9 mouse cellular contexts compared by ENCODE assay signal in genomic region chr1:36589486-36589885, GRCm38 (mm10). TPM values are rescaled to one million over a fixed set of nuclear protein-coding genes. Genes with fewer than 3 reads are reported as not detected.
A peak's percentile ranks its signal among the peaks of the same experiment; 100 is the strongest.
DNase-seq lines count a peak whose midpoint lies in the region; ATAC-seq lines count a peak whose summit lies in the region.
"Had no signal": no experiment of that assay in that cellular context is flagged by ENCODE, and none has a peak within 500 bp of the region (broad histone marks: within the 10 kb centered on the region; RNA-seq: fewer than 3 reads in every experiment).

No protein-coding gene starts in this region.

- no peak overlapping the region for H3K27ac ChIP-seq in embryonic facial prominence, embryonic 11.5 days (replicated peaks; ENCODE audit: low read depth, low read length)
- peak overlapping the region; percentile 92 for H3K27ac ChIP-seq in limb, embryonic 10.5 days

- intact Hi-C loops in heart, postnatal 14 days (cut with DNase I) = loop anchor here (2.0 kb wide), 1 partner anchor 33 kb away; no protein-coding TSS in a partner anchor

- H3K36me3 ChIP-seq in embryonic facial prominence, embryonic 11.5 days (replicated peaks; ENCODE audit: control insufficient read depth, insufficient read depth, low read depth, low read length) = no peaks in the 10 kb centered on the region
- H3K36me3 ChIP-seq in limb, embryonic 10.5 days = no peaks in the 10 kb centered on the region

- ATAC-seq in embryonic facial prominence, embryonic 11.5 days (replicated peaks; ENCODE audit: insufficient number of reproducible peaks, low FRiP score, low TSS enrichment, low read depth) = no peak

- no peaks in the 10 kb centered on the region for H3K27me3 ChIP-seq in embryonic facial prominence, embryonic 11.5 days (ENCODE audit: control insufficient read depth, insufficient read depth, low read length)
- H3K27me3 ChIP-seq in limb, embryonic 10.5 days (ENCODE audit: low read depth, poor library complexity, severe bottlenecking) = no peaks in the 10 kb centered on the region

- no peak overlapping the region for H3K4me2 ChIP-seq in embryonic facial prominence, embryonic 11.5 days (ENCODE audit: low read depth, low read length)

- no peaks in the 10 kb centered on the region for H3K9me3 ChIP-seq in embryonic facial prominence, embryonic 11.5 days (replicated peaks; ENCODE audit: control insufficient read depth, low read length)
- H3K9me3 ChIP-seq in limb, embryonic 10.5 days (replicated peaks) = no peaks in the 10 kb centered on the region

- WGBS in embryonic facial prominence, embryonic 11.5 days = 44% methylated on average over 6 of the region's 6 CpGs
- WGBS in limb, embryonic 10.5 days = 44% methylated on average over 6 of the region's 6 CpGs

- peak; percentile 18 for DNase-seq in right cerebral cortex, adult 18-20 months
- DNase-seq in right cerebral cortex, postnatal 25 days = no peak
- no peak for DNase-seq in embryonic facial prominence, embryonic 11.5 days (ENCODE audit: low spot score)
- peak; percentile 79 to 84 for DNase-seq in heart, postnatal 14 days
- no peak for DNase-seq in limb, embryonic 10.5 days (ENCODE audit: low spot score)
- no peak for DNase-seq in spleen, postnatal 4 days (ENCODE audit: low spot score in 2 of 2)
- no peak for DNase-seq in layer of hippocampus, adult 8-10 months (ENCODE audit: low spot score in 2 of 2)
- no peak for DNase-seq in c-Kit-positive CD71-positive TER-119-positive erythroid progenitor cells, embryonic 14.5 days (ENCODE audit: low spot score)

- H3K9ac ChIP-seq in embryonic facial prominence, embryonic 11.5 days (replicated peaks; ENCODE audit: low read length) = peak overlapping the region; percentile 18

- H3K4me3 ChIP-seq in embryonic facial prominence, embryonic 11.5 days (ENCODE audit: low read depth, low read length) = no peak overlapping the region
- H3K4me3 ChIP-seq in limb, embryonic 10.5 days = peak overlapping the region; percentile 33

- peaks cover 5% of the 10 kb centered on the region; the same call in 1 of the 2 replicates for H3K4me1 ChIP-seq in embryonic facial prominence, embryonic 11.5 days (ENCODE audit: control insufficient read depth, insufficient read depth, low read length)
- peaks cover 74% of the 10 kb centered on the region for H3K4me1 ChIP-seq in limb, embryonic 10.5 days

RNA-seq across cellular contexts. Expression of gene Sema4c, which starts 31.3 kb away (rescaled TPM):
- polyA plus RNA-seq in embryonic facial prominence, embryonic 11.5 days (2014; fragmentation: Nextera tagmentation; extraction: Ambion mirVana) = 3.7 and 4.4 TPM in 2 replicates
- 10 to 100 TPM; 19.4 to 20.0 TPM for total RNA-seq in heart, postnatal 14 days (2021)
- 28.5 and 34.2 TPM in 2 replicates for polyA plus RNA-seq in limb, embryonic 10.5 days (2016; fragmentation: Nextera tagmentation; extraction: Ambion mirVana)
- total RNA-seq in layer of hippocampus, adult 8-10 months (2022) = 10 to 100 TPM; 13.8 to 18.3 (median 15.1) TPM

RNA-seq across cellular contexts. Expression of gene Ankrd39, which starts 42.2 kb away (rescaled TPM):
- polyA plus RNA-seq in embryonic facial prominence, embryonic 11.5 days (2014; fragmentation: Nextera tagmentation; extraction: Ambion mirVana) = 11.9 and 14.4 TPM in 2 replicates
- 10 to 100 TPM; 10.4 to 11.9 TPM for total RNA-seq in heart, postnatal 14 days (2021)
- 19.5 and 20.3 TPM in 2 replicates for polyA plus RNA-seq in limb, embryonic 10.5 days (2016; fragmentation: Nextera tagmentation; extraction: Ambion mirVana)
- 10 to 100 TPM; 10.3 to 18.2 (median 13.2) TPM for total RNA-seq in layer of hippocampus, adult 8-10 months (2022)

RNA-seq across cellular contexts. Expression of gene Gm42417, which starts 50.3 kb away (rescaled TPM):
- polyA plus RNA-seq in embryonic facial prominence, embryonic 11.5 days (2014; fragmentation: Nextera tagmentation; extraction: Ambion mirVana) = not detected in 2 replicates
- 10 to 100 TPM; 52.6 to 94.6 TPM for total RNA-seq in heart, postnatal 14 days (2021)
- 0.39 TPM in 1 of 2 replicates, not detected in the other for polyA plus RNA-seq in limb, embryonic 10.5 days (2016; fragmentation: Nextera tagmentation; extraction: Ambion mirVana)
- total RNA-seq in layer of hippocampus, adult 8-10 months (2022) = under 1 TPM in 1 of 4 experiments, not detected in 3; 0.38 TPM
- polyA plus RNA-seq: large intestine, adult 2 months had no signal

RNA-seq across cellular contexts. Expression of gene Ankrd23, which starts 52.8 kb away (rescaled TPM):
- polyA plus RNA-seq in embryonic facial prominence, embryonic 11.5 days (2014; fragmentation: Nextera tagmentation; extraction: Ambion mirVana) = 4.6 and 6.0 TPM in 2 replicates
- 100 to 1,000 TPM; 101 to 170 TPM for total RNA-seq in heart, postnatal 14 days (2021)
- 14.3 and 16.8 TPM in 2 replicates for polyA plus RNA-seq in limb, embryonic 10.5 days (2016; fragmentation: Nextera tagmentation; extraction: Ambion mirVana)
- 1 to 10 TPM; 3.7 to 7.7 (median 5.0) TPM for total RNA-seq in layer of hippocampus, adult 8-10 months (2022)

Comparison
In these comparisons a context has a peak if more than half of its experiments do, and no peak if none do; other contexts are left out.
1. DNase-seq: peak in right cerebral cortex, adult 18-20 months (single experiment) and heart, postnatal 14 days (2 of 2); none in right cerebral cortex, postnatal 25 days (single experiment), embryonic facial prominence, embryonic 11.5 days (single experiment), limb, embryonic 10.5 days (single experiment), spleen, postnatal 4 days (0 of 2), layer of hippocampus, adult 8-10 months (0 of 2) and c-Kit-positive CD71-positive TER-119-positive erythroid progenitor cells, embryonic 14.5 days (single experiment).
2. RNA of gene Gm42417, which starts 50.3 kb away (total RNA-seq): 52.6 to 94.6 TPM in heart, postnatal 14 days; 0.38 TPM in layer of hippocampus, adult 8-10 months; every median in the first group is over 10 times any median in the second.